17 mouse cellular contexts compared by ENCODE assay signal in genomic region chr6:99031321-99031903, GRCm38 (mm10).
A peak's percentile ranks its signal among the peaks of the same experiment; 100 is the strongest.
DNase-seq lines count a peak whose midpoint lies in the region; ATAC-seq and TF ChIP-seq lines count a peak whose summit lies in the region.
"Had no signal": no experiment of that assay in that cellular context is flagged by ENCODE, and none has a peak within 500 bp of the region (broad histone marks: within the 10 kb centered on the region; RNA-seq: fewer than 3 reads in every experiment).

No protein-coding gene starts in this region.

- H3K27me3 ChIP-seq in liver, adult 2 months (ENCODE audit: control insufficient read depth, insufficient read depth, low read length), result no peaks in the 10 kb centered on the region

- H3K4me1 ChIP-seq in liver, adult 2 months (ENCODE audit: control insufficient read depth, insufficient read depth, low read length), result peaks cover 8% of the 10 kb centered on the region; the same call in 1 of the 2 replicates

- H3K4me3 ChIP-seq in liver, adult 2 months (ENCODE audit: insufficient read depth, low read depth, low read length), result no peak overlapping the region
- H3K4me3 ChIP-seq: embryonic facial prominence, embryonic 12.5 days; hindbrain, embryonic 12.5 days; left cerebral cortex, adult 2 months had no signal

- H3K9ac ChIP-seq in liver, adult 2 months (ENCODE audit: low read depth, low read length), result no peak overlapping the region
- H3K9ac ChIP-seq: embryonic facial prominence, embryonic 12.5 days; hindbrain, embryonic 12.5 days had no signal

- peak; percentile 15 for ATAC-seq in CD4-positive, CD25-positive, alpha-beta regulatory T cell, adult 4 months
- ATAC-seq in inflammation-experienced regulatory T-cells, adult 6 months, result peak; percentile 46
- no peak for ATAC-seq in megakaryocyte-erythroid progenitor cell, adult 5-6 weeks (replicated peaks; ENCODE audit: low FRiP score, low TSS enrichment, poor library complexity, severe bottlenecking)
- ATAC-seq: forebrain, embryonic 16.5 days had no signal

- H3K79me2 ChIP-seq in liver, adult 2 months (ENCODE audit: control insufficient read depth, insufficient read depth, low read length), result peaks cover 12% of the 10 kb centered on the region; the same call in 1 of the 2 replicates

- no peak for TF ChIP-seq CTCF in liver, adult 2 months (IDR thresholded peaks at IDR 0.05; ENCODE audit: low read depth, low read length)

- 43% methylated on average over 9 of the region's 9 CpGs for WGBS in liver, adult 2 months

- H3K27ac ChIP-seq in liver, adult 2 months (replicated peaks; ENCODE audit: insufficient read depth, low read depth, low read length), result no peak overlapping the region
- H3K27ac ChIP-seq: embryonic facial prominence, embryonic 12.5 days; hindbrain, embryonic 12.5 days; left cerebral cortex, adult 2 months had no signal

- no peak for TF ChIP-seq POLR2A in liver, adult 2 months (IDR thresholded peaks at IDR 0.05; ENCODE audit: extremely low read depth, insufficient read depth, low read length)

- no peaks in the 10 kb centered on the region for H3K36me3 ChIP-seq in liver, adult 2 months (ENCODE audit: control insufficient read depth, insufficient read depth, low read length)
- H3K36me3 ChIP-seq: embryonic facial prominence, embryonic 12.5 days; hindbrain, embryonic 12.5 days had no signal

- peak; percentile 63 for DNase-seq in liver, adult 2 months (ENCODE audit: extremely low read depth, low read depth, low spot score)
- no peak for DNase-seq in liver
- peak; percentile 58 for DNase-seq in CD4-positive helper T cell, adult 2 months (ENCODE audit: low read depth, low spot score)
- no peak for DNase-seq in cerebellum, postnatal 4 days (ENCODE audit: low spot score in 2 of 2)
- DNase-seq: cerebellum, adult 9-11 months; gastrocnemius, postnatal 10 days; kidney, adult 11 months; kidney, postnatal 25 days; spleen, adult 18-20 months; thymus, postnatal 25 days had no signal

Comparison
In these comparisons a context has a peak if more than half of its experiments do, and no peak if none do; other contexts are left out.
1. DNase-seq: peak in liver, adult 2 months (single experiment) and CD4-positive helper T cell, adult 2 months (single experiment); none in liver (single experiment) and cerebellum, postnatal 4 days (0 of 2).